In genomic region chr2:168473496-168473895, GRCm38 (mm10) we compare ENCODE assay signal across 11 mouse cellular contexts.
DNase-seq lines count a peak whose midpoint lies in the region; ATAC-seq lines count a peak whose summit lies in the region.
"Had no signal": no experiment of that assay in that cellular context is flagged by ENCODE, and none has a peak within 500 bp of the region (broad histone marks: within the 10 kb centered on the region; RNA-seq: fewer than 3 reads in every experiment).

No protein-coding gene starts in this region.

- 57% methylated on average over 9 of the region's 9 CpGs for WGBS in liver, embryonic 11.5 days
- WGBS in liver, embryonic 15.5 days (ENCODE audit: insufficient replicate concordance), result 30% methylated on average over 9 of the region's 9 CpGs

- H3K36me3 ChIP-seq in liver, embryonic 11.5 days (ENCODE audit: control insufficient read depth, insufficient read depth, low read length), result no peaks in the 10 kb centered on the region
- H3K36me3 ChIP-seq in liver, embryonic 15.5 days (replicated peaks), result no peaks in the 10 kb centered on the region
- H3K36me3 ChIP-seq: forebrain, embryonic 12.5 days; midbrain, embryonic 10.5 days; stomach, embryonic 15.5 days had no signal

- peaks cover 11% of the 10 kb centered on the region for H3K27me3 ChIP-seq in liver, embryonic 11.5 days (replicated peaks; ENCODE audit: control insufficient read depth, insufficient read depth, low read length)
- H3K27me3 ChIP-seq in liver, embryonic 15.5 days, result peaks cover 22% of the 10 kb centered on the region
- H3K27me3 ChIP-seq: stomach, embryonic 15.5 days had no signal

- DNase-seq in liver, embryonic 11.5 days (ENCODE audit: low spot score), result no peak
- no peak for DNase-seq in liver
- DNase-seq in T-cell, adult 2 months (ENCODE audit: low spot score), result peak; percentile 42
- DNase-seq in thymus, postnatal 14 days, result peak; percentile 47
- DNase-seq in kidney, adult 9 months, result no peak
- DNase-seq in right cerebral cortex, postnatal 25 days, result no peak
- DNase-seq in ovary, postnatal 14 days (ENCODE audit: low spot score), result no peak

- no peak overlapping the region for H3K9ac ChIP-seq in liver, embryonic 11.5 days (ENCODE audit: low read depth, low read length)
- no peak overlapping the region for H3K9ac ChIP-seq in liver, embryonic 15.5 days
- H3K9ac ChIP-seq: stomach, embryonic 15.5 days had no signal

- no peak overlapping the region for H3K27ac ChIP-seq in liver, embryonic 11.5 days (ENCODE audit: low read depth, low read length)
- H3K27ac ChIP-seq in liver, embryonic 15.5 days (replicated peaks), result no peak overlapping the region
- H3K27ac ChIP-seq: forebrain, embryonic 12.5 days; stomach, embryonic 15.5 days had no signal

- no peaks in the 10 kb centered on the region; the same call in none of the 2 replicates for H3K4me1 ChIP-seq in liver, embryonic 11.5 days (replicated peaks; ENCODE audit: control insufficient read depth, insufficient read depth, low read length)
- peaks cover 6% of the 10 kb centered on the region for H3K4me1 ChIP-seq in liver, embryonic 15.5 days (replicated peaks)

- no peak for ATAC-seq in liver, embryonic 11.5 days (replicated peaks; ENCODE audit: low FRiP score)
- no peak for ATAC-seq in liver, embryonic 15.5 days (ENCODE audit: insufficient read depth)

- no peaks in the 10 kb centered on the region for H3K9me3 ChIP-seq in liver, embryonic 11.5 days (ENCODE audit: control insufficient read depth, low read length)
- no peaks in the 10 kb centered on the region for H3K9me3 ChIP-seq in liver, embryonic 15.5 days (replicated peaks)
- H3K9me3 ChIP-seq: forebrain, embryonic 12.5 days; midbrain, embryonic 10.5 days; stomach, embryonic 15.5 days had no signal

- no peak overlapping the region for H3K4me3 ChIP-seq in liver, embryonic 11.5 days (ENCODE audit: low read depth, low read length)
- H3K4me3 ChIP-seq in liver, embryonic 15.5 days (replicated peaks), result no peak overlapping the region

- H3K4me2 ChIP-seq in liver, embryonic 11.5 days, result peak overlapping the region; percentile 68
- peak overlapping the region; percentile 59; the same call in 1 of the 2 replicates for H3K4me2 ChIP-seq in liver, embryonic 15.5 days

Comparison
In these comparisons a context has a peak if more than half of its experiments do, and no peak if none do; other contexts are left out.
1. DNase-seq: peak in T-cell, adult 2 months (single experiment) and thymus, postnatal 14 days (single experiment); none in liver, embryonic 11.5 days (single experiment), liver (single experiment), kidney, adult 9 months (single experiment), right cerebral cortex, postnatal 25 days (single experiment) and ovary, postnatal 14 days (single experiment).